Mouse (Mus musculus) adipocyte (in vitro differentiated cells): ENCODE results near the gene 2310002L09Rik.
"Not testable (repeated sequence)": the region's sequence is repeated elsewhere in the genome, so short reads cannot be mapped to it uniquely, and the experiment has no call there.

Experiments used
- DNase-seq: peaks from one replicate; pipeline ENCODE4 v3.0.0-alpha.2; 2016; ENCODE audit warnings: low spot score

2310002L09Rik gene

GRCm38 (mm10) chr4:73950375-73950896 lies at the start of gene 2310002L09Rik:
2310002L09Rik (minus strand) TSS chr4:73950846.
- DNase-seq = no peak

DNA sequence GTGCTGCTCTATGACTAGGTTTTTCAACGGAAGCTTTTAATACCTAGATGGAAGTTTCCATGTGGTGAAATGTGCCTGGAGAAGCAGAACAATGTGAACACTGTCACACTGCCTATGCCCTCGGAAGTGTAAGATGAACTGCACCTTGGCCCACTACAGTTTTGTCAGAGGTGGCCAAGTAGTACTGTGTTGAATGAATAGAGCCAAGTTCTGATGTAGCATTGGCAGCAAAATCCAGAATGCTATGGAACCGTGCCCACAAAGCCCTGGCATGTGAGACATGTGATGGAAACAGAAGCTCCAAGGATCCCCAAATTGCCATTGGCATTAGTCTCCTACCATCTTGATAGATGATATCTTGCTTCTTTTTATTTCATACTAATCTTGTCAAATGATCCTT lies 29.8 kb upstream of the 2310002L09Rik start:
- DNase-seq = no peak

GRCm38 (mm10) chr4:73920660-73921059 lies 30.0 kb downstream of the 2310002L09Rik start, which contains the start of gene Gm11756:
Gm11756 (minus strand) TSS chr4:73920760.
- not testable (repeated sequence) for DNase-seq

DNA sequence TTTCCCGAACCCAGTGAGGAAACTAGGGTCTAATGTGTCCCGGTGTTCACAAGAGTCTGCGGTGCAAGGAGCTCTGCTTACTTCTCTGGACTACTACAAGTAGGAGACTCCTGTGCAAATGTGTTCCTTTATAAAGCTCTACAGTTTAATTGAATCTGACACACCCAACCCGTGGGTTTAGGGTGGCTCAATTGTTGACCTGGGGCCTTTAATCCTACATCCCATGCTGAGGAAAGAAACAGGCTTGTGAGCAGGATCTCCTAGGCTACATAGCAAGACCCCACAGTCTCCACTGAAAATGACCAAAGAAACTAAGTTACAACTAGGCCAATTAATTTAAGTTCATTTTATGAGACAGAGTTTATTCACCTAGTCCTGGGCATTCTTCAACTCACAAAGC lies 44.8 kb downstream of the 2310002L09Rik start, which contains the start of gene Gm13871:
Gene Gm13871 (minus strand): TSS at position 101 of the 400 bp plus-strand sequence.
- DNase-seq = not testable (repeated sequence)

- not testable (repeated sequence) for DNase-seq
These were observed 59.6 kb downstream of the 2310002L09Rik start, which contains the start of gene Gm11757 for GRCm38 (mm10) chr4:73891012-73891411. Gm11757 (minus strand) TSS chr4:73891112.
